Mouse (Mus musculus): ENCODE results near the gene Gemin8. TPM values are rescaled to one million over a fixed set of nuclear protein-coding genes. Genes with fewer than 3 reads are reported as not detected.

Gene Gemin8
- polyA plus RNA-seq, 1 experiment from 2014 or later, result 7.5 TPM

DNA sequence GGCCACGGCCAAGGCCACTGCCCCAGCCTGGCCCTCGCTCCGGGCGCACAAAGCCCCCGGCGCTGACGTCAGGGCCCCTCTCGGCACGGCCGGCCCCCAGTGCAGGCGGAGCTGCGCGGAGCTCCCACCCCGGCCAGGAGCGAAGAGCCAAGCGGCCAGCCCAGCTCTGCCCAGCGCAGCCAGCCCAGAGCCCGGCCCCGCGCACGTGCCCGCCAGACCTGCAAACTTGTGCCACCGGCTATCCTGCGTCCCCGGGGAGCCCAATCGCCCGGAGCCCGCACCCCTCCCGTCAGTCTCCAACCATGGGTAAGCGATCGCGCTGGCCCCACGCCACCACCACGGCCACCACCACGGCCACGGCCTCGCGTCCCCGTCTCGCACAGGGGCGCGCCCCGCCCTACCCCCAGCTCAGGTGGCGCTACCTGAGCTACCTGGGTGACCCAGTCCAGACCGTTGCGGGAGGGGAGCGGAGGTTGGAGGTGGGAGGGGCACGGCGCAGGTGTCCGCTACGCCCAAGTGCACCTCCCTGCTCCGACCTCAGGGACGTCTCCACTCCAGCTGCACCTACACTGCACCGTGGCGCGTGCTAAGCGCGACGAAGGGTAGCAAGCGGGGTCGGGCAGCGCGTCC, 68.7 kb downstream of the Gemin8 start, which contains the start of gene Gpm6b:
Gpm6b (plus strand) TSS at position 81 of the 630 bp plus-strand sequence.
- WGBS, result 35% methylated on average over 45 of the region's 63 CpGs
- peak; percentile 93 for ATAC-seq (ENCODE audit: low FRiP score)
- Histone ChIP-seq H3K9ac (peak within 1 kb of the TSS; percentile 78), H3K27ac (peak within 1 kb of the TSS; percentile 12), H3K4me3 (peak within 1 kb of the TSS; percentile 57), H3K27me3 (peaks cover 18% of the 10 kb centered on the region), H3K9me3 (no peaks in the 10 kb centered on the region), H3K36me3 (no peaks in the 10 kb centered on the region), H3K4me1 (replicated peaks) (no peaks in the 10 kb centered on the region), H3K4me2 (peak within 1 kb of the TSS; percentile 69)

DNA sequence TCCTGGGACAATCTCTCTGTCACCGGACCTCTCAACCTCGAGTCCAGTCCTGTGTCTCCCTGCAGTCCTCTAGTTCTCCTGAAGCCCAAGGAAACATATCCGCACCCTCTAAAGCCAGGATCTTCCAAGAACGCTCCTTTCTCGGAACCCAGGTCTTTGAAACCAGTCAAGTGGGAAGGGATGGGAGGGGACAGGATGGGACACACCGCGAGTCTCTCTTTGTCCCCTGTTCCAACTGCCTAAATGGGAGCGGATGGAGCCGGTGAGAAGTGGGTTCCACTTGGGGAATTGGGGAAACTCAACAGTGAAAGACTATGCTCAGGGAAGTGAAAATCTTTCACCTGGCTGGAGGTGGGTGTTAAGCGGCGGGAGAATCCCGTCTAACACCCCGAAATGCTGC, 69.3 kb downstream of the Gemin8 start:
- peaks cover 18% of the 10 kb centered on the region for H3K27me3 ChIP-seq
- no peaks in the 10 kb centered on the region for H3K36me3 ChIP-seq
- peak overlapping the region; percentile 57 for H3K4me3 ChIP-seq
- H3K9ac ChIP-seq, result peak overlapping the region; percentile 78
- no peak overlapping the region; the same call in 1 of the 2 replicates for H3K27ac ChIP-seq
- no peaks in the 10 kb centered on the region for H3K9me3 ChIP-seq
- no peaks in the 10 kb centered on the region for H3K4me1 ChIP-seq (replicated peaks)
- WGBS, result 28% methylated on average over 13 of the region's 13 CpGs
- H3K4me2 ChIP-seq, result peak overlapping the region; percentile 69
- peak; percentile 19; the same call in 1 of the 2 replicates for ATAC-seq (ENCODE audit: low FRiP score)

Other genes with a start within 250 kb of the Gemin8 start
- gene Gpm6b, start 68.5 kb downstream of the Gemin8 start, polyA plus RNA-seq (2015; fragmentation: Nextera tagmentation; extraction: Ambion mirVana), result 264 and 282 TPM in 2 replicates